Mouse (Mus musculus) c-Kit-positive CD71-negative TER-119-negative erythroid progenitor cells, embryonic 14.5 days (primary cell): Measurements from ENCODE around the gene Ascl5.

Source experiments
- DNase-seq: peaks from one replicate; pipeline ENCODE4 v3.0.0-alpha.2; 2013; ENCODE audit warnings: low read depth

Ascl5 gene

DNA sequence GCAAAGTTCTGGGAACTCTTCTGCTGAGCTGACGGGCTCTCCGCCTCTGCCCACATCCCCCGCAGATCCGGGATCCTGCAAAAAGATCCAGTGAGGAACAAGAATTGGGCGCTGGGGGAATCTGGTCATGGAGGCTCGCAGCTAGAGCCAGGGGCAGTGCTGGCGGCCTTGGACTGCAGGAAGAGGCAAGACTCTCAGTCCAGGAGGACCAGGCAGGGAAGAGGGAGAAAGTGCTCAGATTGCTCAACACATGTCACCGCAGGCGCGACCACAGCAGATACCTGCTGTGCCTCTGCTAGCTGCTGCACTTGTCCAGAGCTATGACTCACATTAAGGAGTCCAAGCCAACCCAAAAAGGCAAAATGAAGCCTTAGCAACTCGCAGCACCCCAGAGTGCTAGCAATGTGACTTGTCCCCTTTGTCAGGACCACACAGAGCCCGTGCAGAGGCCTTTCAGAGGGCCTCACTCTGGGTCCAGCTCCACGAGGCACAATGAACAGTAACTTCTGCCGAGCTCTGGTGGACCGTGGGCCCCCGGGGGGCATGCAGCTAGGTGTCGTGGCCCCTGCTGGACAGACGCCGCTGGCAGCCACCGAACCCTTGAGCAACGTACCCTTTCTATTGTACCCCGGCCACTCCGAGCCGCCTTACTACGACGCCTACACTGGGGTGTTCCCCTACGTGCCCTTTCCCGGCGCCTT is at the start of gene Ascl5:
TSS of gene Ascl5 (plus strand) at position 493 of the 701 bp plus-strand sequence.
- no peak for DNase-seq

- no peak for DNase-seq
Measured at GRCm38 (mm10) chr1:136001438-136001837, 49.2 kb upstream of the Ascl5 start.

GRCm38 (mm10) chr1:136006292-136006748 is 44.3 kb upstream of the Ascl5 start, which contains the start of gene Igfn1:
Igfn1 (minus strand) TSS chr1:136006342.
- no peak for DNase-seq

DNA sequence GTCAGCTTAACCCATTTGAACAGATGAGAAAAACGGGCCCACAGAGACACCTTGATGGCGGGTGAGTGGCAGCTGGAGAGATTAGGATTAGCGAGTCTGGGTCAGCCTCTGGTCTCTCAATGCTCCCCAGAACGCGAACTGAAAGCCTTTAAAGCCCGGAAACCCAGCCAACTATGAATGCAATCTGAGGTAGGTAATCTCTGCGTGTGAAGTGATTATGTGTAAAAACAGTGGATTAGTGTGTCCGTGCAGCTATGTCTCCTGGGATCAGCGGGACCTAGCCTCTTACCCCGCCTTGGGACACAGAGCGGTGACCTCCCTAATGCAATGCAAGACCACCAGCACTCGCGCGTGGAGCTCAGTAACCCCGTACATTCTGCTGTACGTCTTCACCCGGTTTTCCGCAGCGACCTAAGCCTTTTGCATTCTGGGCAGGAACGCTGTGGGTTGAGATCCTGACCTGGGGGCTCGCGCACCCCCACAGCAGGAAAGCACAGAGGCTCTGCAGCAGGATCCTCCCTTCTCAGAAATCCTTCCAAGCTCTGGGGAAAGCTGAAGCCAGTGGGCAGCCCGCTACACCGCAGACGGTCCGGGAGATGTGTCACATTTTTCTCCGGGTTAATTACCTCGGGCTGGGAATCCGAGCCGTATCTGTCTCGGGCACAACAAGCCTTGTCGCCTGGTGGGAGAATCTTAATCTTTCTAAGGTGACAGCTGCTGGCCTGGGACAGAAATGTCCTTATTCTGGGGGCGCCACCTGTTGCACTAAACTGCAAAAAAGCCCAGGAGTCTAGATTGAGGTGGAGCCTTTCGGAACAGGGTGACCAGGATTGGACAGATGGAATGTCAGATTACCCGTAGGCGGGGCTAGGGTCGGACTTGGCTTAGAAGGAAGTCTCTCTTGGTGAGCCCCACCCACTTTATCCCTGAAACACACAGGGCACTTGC is 43.1 kb upstream of the Ascl5 start, which contains the start of gene Tmem9:
TSS of gene Tmem9 (plus strand) at position 940 of the 948 bp plus-strand sequence.
- DNase-seq: peak; percentile 73

GRCm38 (mm10) chr1:136008159-136008533 is 42.5 kb upstream of the Ascl5 start:
- no peak for DNase-seq

- DNase-seq: no peak
Measured at GRCm38 (mm10) chr1:136010247-136010646, 40.4 kb upstream of the Ascl5 start.

- DNase-seq: no peak
Measured at GRCm38 (mm10) chr1:136013513-136013912, 37.1 kb upstream of the Ascl5 start.

- no peak for DNase-seq
Measured at GRCm38 (mm10) chr1:136014796-136015502, 35.7 kb upstream of the Ascl5 start.

- DNase-seq: no peak
Measured at GRCm38 (mm10) chr1:136017307-136017706, 33.3 kb upstream of the Ascl5 start.

DNA sequence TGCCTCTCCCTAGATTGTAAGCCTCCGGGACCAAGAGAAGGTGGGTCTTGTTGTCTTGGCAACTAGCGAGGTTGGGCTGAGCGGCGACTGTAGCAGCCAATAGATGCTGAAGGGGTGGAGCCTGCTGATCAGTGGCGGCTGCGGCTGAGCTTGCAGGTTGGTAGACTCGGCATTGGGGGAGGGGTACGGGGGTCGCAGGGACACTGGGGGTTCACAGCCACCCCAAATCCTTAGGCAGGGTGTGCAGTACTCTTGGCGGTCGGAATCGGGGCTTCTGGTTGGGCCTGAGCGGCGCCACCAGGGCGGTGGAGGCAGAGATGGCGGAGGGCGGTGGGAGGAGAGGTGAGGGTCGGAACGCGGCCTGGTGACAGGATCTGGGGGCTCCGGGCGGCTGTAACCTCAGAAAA is 32.7 kb upstream of the Ascl5 start:
- peak; percentile 75 for DNase-seq

- no peak for DNase-seq
Measured at GRCm38 (mm10) chr1:136018390-136019189, 32.0 kb upstream of the Ascl5 start.

DNA sequence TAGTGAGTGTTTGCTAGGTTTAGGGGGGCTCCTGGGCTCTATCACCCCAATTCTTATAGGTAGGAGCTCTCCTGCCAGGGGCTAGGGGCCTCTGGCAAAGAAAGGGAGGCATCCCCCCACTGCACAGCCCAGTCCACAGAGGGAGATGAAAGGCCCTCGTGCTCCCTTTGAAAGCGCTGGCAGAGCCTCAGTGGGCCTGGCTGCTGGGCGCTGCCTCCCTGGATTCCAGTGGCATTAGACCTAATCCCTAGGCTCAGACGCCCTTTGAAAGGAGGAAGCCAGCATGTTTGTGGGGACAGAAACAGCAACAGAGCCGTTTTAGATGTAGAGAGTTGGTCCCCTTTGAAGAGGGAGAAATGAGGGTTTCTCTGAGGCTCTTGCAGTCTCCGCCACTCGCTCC is 20.4 kb upstream of the Ascl5 start:
- no peak for DNase-seq

DNA sequence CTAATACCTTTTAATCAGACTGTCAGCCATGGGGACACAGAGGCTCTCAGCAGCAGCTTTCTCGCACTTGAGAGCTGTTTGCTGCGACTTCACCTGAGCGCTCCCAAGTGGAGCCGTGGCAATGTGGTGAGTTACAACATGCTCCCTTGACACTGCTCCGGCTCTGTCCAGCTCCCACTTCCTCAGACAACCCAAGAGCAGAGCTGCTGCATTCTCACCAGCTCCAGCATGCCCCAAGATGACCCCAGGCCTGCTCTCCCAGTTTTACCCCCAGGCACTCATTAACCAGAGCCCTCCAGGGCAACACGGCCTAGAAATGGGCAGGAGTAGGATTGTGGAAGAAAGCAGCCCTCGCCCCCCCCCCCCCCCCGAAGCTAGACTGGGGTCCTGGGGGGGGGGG is 18.9 kb upstream of the Ascl5 start:
- no peak for DNase-seq

- DNase-seq: no peak
Measured at GRCm38 (mm10) chr1:136032961-136033360, 17.6 kb upstream of the Ascl5 start.

DNA sequence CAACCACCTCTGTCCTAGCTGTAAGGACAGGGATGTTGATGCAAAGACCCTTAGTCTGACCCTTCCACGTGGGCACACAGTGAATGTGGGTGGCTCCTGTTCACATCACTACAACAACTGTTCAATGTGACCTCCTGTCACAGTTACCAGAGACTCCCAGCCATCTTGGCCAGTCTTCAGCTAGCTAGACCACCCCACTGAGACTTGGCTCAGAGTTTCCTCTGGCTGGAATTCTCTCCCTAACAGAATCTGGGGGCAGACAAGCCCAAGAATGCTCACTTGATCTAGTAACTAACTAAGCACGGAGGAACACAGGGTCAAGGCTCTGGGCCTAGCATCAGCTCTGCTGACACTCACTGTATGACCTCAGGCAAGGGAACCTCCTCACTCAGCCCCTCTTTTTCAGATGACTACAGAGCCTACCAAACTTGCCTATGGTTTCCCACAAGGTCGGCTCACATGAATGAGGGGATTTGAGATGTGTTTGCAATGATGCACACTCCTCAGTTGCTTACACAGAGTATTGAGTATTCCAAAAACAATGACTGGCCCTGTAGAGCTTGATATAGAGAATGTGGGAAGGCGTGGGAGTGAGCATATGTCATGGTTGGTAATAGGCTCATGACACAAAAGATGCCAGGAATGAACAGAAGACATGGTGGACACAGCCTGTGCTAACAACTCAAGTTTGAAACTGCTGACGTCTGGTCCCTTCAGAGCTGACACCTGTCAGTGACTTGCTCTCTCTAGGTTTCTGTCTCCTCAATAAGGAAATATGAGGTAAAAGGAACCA is 11.7 kb upstream of the Ascl5 start:
- DNase-seq: no peak

DNA sequence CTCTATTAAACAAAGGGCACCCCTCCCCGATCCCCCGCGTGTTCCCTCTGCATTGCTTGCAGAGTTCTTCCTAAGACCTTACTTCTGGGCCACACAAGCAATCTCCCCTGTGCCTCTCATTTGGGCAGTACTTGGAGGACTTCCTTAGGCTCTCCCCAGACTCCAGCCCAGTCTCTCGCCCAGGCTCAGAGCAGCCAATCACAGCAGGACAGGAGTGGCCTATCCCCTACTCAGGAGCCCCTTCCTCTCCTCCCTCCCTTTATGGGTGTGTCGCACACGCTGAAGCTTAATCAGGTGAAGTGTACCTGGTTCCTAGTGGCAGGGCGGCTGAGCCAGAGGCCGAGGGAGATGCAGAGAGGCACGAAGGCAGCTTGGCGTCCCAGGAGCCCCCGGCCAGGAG is 10.2 kb upstream of the Ascl5 start:
- no peak for DNase-seq

DNA sequence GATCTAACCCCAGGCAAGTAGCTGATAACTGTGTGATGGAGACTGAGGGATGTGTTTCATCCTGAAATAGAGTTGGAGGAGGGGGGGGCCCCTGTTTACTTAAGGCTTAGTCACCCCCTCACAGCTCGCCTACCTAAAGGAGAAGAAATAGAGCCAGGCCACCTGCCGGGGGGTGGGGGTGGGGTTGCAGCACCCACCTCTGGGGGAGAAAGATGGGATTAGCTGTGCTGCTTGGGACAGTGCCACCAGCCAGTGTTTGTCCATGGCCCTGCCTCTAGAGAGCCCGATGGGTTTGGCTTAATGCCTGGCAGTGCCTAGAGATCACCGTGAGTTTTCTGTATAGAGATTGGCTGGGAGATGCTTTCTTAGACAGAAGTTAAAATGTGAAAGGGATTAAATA is 9.7 kb upstream of the Ascl5 start:
- DNase-seq: no peak

- DNase-seq: peak; percentile 30
Measured at GRCm38 (mm10) chr1:136045774-136046173, 4.8 kb upstream of the Ascl5 start.

DNA sequence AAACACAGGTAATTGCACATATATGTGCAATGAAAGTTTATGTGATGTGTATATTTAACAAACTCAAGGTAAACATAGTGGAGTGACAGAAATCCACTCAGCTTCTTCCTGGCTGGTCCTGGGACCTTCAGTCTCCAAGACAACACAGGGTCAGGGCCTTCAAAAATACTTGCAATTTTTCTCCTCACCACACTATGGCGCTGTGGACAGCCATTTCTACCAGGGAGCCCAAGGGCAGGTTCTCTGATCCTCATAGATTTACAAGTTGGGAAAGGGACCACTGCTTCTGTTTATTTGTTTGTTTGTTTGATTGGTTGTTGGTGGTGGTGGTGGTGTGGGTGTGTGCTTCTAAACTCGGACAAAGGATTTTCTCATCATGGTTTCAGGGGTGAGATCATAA is 3.2 kb upstream of the Ascl5 start:
- DNase-seq: no peak

- no peak for DNase-seq
Measured at GRCm38 (mm10) chr1:136047894-136048293, 2.7 kb upstream of the Ascl5 start.

DNA sequence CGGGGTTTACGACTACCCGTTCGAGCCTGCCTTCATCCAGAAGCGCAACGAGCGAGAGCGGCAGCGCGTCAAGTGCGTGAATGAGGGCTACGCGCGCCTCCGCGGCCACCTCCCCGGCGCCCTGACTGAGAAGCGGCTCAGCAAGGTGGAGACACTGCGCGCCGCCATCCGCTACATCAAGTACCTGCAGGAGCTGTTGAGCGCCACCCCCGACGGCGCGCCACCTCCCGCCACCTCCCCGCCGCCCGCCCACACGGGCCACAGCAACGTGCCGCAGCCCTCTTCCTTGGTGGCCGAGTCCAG is 360 bp downstream of the Ascl5 start:
- DNase-seq: no peak
